Mouse (Mus musculus): ENCODE data around the gene Spata2. TPM values are rescaled to one million over a fixed set of nuclear protein-coding genes. Genes with fewer than 3 reads are reported as not detected.

Gene Spata2
- polyA plus RNA-seq, 1 experiment from 2014 or later, result 11.2 TPM

DNA sequence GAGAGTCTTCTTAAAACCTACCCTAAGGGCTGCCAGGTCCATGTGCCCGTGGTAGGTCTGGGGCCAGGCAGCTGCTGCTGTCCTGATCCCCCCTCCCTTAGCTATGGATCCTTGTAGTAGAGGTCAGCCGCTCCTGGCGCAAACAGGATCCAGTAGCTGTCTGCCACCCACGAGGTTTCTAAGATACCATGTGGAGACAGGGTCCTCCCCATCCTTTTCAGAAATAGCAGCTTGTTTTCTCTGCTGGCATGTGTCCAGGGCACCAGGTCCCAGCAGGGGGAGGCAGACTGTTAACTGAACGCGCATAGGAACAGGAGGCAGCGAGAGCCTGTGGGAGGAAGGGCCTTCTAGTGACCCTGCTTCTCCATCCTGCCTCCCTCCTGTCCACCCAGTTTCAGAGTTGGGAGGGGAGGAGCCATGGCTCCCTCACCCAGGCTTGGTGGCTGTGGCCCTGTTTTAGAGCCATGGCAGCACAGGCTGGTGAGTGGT is 16.4 kb downstream of the Spata2 start:
- 20% methylated on average over 7 of the region's 7 CpGs for WGBS
- no peak overlapping the region for H3K4me3 ChIP-seq (replicated peaks)
- peaks cover 30% of the 10 kb centered on the region for H3K36me3 ChIP-seq
- H3K27ac ChIP-seq, result peak overlapping the region; percentile 74
- peak; percentile 48 for ATAC-seq (ENCODE audit: insufficient read depth, low FRiP score, low read depth)
- H3K9ac ChIP-seq, result no peak overlapping the region
- H3K4me1 ChIP-seq, result peaks cover 16% of the 10 kb centered on the region
- H3K9me3 ChIP-seq, result no peaks in the 10 kb centered on the region
- no peaks in the 10 kb centered on the region for H3K27me3 ChIP-seq (replicated peaks)
- no peak overlapping the region for H3K4me2 ChIP-seq

DNA sequence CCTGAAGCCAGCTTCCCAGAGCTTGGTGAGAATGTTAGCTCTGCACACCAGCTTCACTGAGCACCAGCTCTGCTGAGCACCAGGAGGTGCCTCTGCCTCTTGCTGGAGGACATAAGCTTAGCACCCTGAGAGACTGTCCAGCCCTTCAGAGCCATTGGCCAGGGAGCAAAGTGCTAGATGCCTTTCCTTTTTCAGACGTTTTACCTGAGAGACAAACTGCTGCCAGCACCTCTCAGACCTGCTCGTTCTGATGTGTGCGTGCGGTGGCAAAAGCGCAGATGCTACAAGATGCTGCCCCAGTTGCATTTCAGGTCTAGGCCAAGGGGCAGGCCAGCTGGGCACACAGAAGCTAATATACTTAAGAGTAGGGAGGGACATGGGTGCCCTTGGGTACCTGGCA is 17.1 kb downstream of the Spata2 start:
- Histone ChIP-seq H3K9ac (no peak overlapping the region), H3K27ac (peak overlapping the region; percentile 74), H3K4me2 (no peak overlapping the region), H3K4me3 (replicated peaks) (no peak overlapping the region), H3K4me1 (peaks cover 16% of the 10 kb centered on the region), H3K27me3 (replicated peaks) (no peaks in the 10 kb centered on the region), H3K36me3 (peaks cover 32% of the 10 kb centered on the region), H3K9me3 (no peaks in the 10 kb centered on the region)
- WGBS, result 80% methylated on average over 5 of the region's 5 CpGs
- ATAC-seq (ENCODE audit: insufficient read depth, low FRiP score, low read depth), result no peak

DNA sequence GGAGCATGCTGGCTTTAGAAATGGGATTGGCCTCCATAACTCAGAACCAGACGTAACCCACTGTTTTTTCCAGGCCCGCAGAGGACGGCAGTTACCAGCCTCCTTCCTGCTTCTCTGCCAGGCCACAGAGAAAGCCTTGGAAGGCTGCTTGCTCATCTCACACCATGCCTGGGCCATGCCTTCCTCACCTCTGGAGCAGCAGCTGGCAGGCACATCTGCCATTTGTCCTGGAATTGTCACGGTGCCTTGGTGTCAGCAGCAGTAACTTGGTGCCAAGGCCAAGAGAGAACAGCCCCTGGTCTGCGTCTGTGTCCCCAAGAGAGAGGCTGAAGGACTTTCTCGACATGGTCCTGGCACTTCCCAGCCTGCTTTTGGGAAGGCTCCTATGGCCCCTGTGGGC is 18.5 kb downstream of the Spata2 start:
- Histone ChIP-seq H3K4me1 (peaks cover 16% of the 10 kb centered on the region), H3K9me3 (no peaks in the 10 kb centered on the region), H3K4me2 (no peak overlapping the region), H3K9ac (no peak overlapping the region), H3K27ac (no peak overlapping the region), H3K27me3 (replicated peaks) (no peaks in the 10 kb centered on the region), H3K4me3 (replicated peaks) (no peak overlapping the region), H3K36me3 (peaks cover 32% of the 10 kb centered on the region)
- no peak for ATAC-seq (ENCODE audit: insufficient read depth, low FRiP score, low read depth)
- WGBS, result 83% methylated on average over 6 of the region's 6 CpGs

DNA sequence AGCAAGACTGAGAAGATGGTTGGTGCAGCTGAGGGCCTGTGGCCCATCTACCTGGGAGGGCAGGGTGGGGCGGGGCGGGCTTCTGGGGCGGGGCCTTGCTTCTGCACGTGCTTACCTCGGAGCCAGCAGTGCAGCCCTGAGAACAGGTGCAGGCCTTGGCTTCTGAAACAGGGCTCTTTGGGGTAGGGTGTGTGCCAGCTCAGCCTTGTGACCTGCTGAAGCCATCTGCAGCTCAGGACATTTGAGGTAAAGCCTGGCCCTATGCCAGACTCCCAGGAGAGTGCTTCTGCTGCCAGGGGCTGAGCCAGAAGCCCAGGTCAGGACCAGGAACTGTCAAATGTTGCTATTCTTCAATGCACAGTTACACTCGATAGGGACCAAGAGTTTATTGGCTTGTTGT is 21.1 kb downstream of the Spata2 start:
- H3K4me3 ChIP-seq (replicated peaks), result no peak overlapping the region
- peaks cover 12% of the 10 kb centered on the region for H3K4me1 ChIP-seq
- 67% methylated on average over 6 of the region's 6 CpGs for WGBS
- no peaks in the 10 kb centered on the region for H3K9me3 ChIP-seq
- H3K27ac ChIP-seq, result no peak overlapping the region
- H3K36me3 ChIP-seq, result peaks cover 34% of the 10 kb centered on the region
- ATAC-seq (ENCODE audit: insufficient read depth, low FRiP score, low read depth), result no peak
- no peak overlapping the region for H3K9ac ChIP-seq
- H3K27me3 ChIP-seq (replicated peaks), result no peaks in the 10 kb centered on the region
- no peak overlapping the region for H3K4me2 ChIP-seq

DNA sequence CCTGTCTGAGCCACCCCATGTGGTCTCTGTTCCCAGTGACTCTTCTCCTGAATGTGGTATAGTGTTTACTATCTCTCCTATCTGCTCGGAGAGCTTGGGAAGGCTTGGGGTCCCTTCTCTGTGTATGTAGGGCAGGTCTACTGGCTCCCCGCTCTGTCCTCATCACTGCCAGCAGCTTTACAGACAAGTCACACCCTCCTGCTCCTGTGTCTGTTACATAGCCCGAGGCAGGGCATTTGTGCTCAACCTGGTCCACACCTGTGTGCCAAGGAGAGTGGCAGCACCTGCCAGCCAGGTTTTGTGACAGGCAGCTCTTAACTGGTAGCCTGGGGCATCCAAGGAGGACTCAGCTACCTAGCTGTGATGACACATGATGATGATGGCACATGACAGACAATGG is 22.1 kb downstream of the Spata2 start:
- no peak overlapping the region for H3K9ac ChIP-seq
- no peaks in the 10 kb centered on the region for H3K27me3 ChIP-seq (replicated peaks)
- H3K9me3 ChIP-seq, result no peaks in the 10 kb centered on the region
- no peak overlapping the region for H3K27ac ChIP-seq
- H3K4me1 ChIP-seq, result 0 out of 2 replicates have a peak, but pooled peaks cover 2% of the 10 kb centered on the region
- no peak overlapping the region for H3K4me2 ChIP-seq
- H3K36me3 ChIP-seq, result peaks cover 42% of the 10 kb centered on the region
- no peak for ATAC-seq (ENCODE audit: insufficient read depth, low FRiP score, low read depth)
- WGBS, result 90% methylated on average over 3 of the region's 3 CpGs
- H3K4me3 ChIP-seq (replicated peaks), result no peak overlapping the region

DNA sequence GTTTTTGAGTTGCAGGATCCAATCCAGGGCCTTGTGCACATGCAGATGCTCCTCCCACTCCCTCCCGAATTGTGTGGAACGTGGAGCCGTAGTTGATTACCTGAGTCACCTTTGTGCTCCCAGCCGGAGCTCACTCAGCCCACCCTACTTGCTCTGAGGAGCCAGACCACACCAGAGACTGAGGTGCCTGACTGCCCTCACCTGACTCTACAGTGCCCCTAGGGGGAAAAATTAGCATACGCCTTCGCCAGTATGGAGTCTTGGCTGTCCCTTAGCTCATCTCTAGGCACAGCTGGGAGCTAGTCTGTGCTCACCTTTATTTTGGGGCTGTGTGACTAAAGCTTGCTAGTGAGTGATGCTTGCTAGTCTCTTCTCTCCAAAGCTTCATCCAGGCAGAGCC is 24.2 kb downstream of the Spata2 start:
- no peak overlapping the region for H3K4me3 ChIP-seq (replicated peaks)
- H3K36me3 ChIP-seq, result peaks cover 35% of the 10 kb centered on the region; the same call in 1 of the 2 replicates
- no peak overlapping the region for H3K27ac ChIP-seq
- 81% methylated on average over 6 of the region's 6 CpGs for WGBS
- H3K4me2 ChIP-seq, result no peak overlapping the region
- no peaks in the 10 kb centered on the region for H3K9me3 ChIP-seq
- no peak overlapping the region for H3K9ac ChIP-seq
- no peaks in the 10 kb centered on the region for H3K4me1 ChIP-seq
- H3K27me3 ChIP-seq (replicated peaks), result no peaks in the 10 kb centered on the region
- ATAC-seq (ENCODE audit: insufficient read depth, low FRiP score, low read depth), result no peak

DNA sequence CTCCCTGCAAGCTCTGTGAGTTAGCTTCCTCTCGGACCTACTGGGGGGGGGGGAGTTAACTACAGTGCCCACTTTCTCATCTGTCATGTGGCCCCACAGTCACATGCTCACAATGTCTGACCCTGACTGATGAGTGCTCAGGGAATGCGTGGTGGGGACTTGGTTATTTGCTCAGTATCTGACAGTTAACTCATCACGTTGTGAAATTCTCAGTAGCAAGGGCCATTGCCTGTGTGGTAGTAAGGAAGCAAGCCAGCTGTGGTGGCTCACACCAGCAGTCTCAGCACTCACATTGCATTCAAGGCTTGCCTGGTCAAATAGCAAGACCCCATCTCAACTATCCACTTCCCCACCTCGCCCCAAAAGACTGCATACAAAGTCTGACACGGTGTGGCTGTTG is 25.5 kb downstream of the Spata2 start:
- no peak overlapping the region for H3K4me2 ChIP-seq
- H3K27ac ChIP-seq, result no peak overlapping the region
- peaks cover 27% of the 10 kb centered on the region; the same call in 1 of the 2 replicates for H3K36me3 ChIP-seq
- H3K9me3 ChIP-seq, result no peaks in the 10 kb centered on the region
- no peak for ATAC-seq (ENCODE audit: insufficient read depth, low FRiP score, low read depth)
- no peaks in the 10 kb centered on the region for H3K27me3 ChIP-seq (replicated peaks)
- H3K4me3 ChIP-seq (replicated peaks), result no peak overlapping the region
- H3K9ac ChIP-seq, result no peak overlapping the region
- 65% methylated on average over 5 of the region's 5 CpGs for WGBS
- no peaks in the 10 kb centered on the region for H3K4me1 ChIP-seq

DNA sequence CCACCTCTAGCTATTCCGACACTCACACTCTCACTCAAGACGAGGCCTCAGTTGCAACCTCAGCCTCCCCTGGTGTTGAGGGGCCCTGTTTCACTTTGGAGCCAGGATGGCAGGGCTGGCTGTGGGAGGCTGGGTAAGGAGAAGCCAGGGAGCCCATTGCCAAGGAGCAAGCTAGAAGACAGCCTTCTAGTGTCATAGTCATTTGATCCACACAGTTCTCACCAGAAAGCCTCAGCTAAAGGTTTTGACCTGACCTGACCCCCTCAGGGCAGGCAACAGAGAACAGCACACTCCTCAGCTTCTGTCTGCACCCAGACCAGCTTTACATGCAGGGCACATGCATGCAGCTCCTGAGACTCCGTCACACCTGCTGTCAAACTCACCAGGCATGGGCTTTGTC is 26.7 kb downstream of the Spata2 start:
- peaks cover 17% of the 10 kb centered on the region for H3K36me3 ChIP-seq
- no peak overlapping the region for H3K9ac ChIP-seq
- H3K27me3 ChIP-seq (replicated peaks), result no peaks in the 10 kb centered on the region
- H3K4me1 ChIP-seq, result no peaks in the 10 kb centered on the region
- WGBS, result 90% methylated on average over 3 of the region's 3 CpGs
- H3K4me3 ChIP-seq (replicated peaks), result no peak overlapping the region
- no peak for ATAC-seq (ENCODE audit: insufficient read depth, low FRiP score, low read depth)
- no peak overlapping the region for H3K4me2 ChIP-seq
- no peaks in the 10 kb centered on the region for H3K9me3 ChIP-seq
- no peak overlapping the region for H3K27ac ChIP-seq

DNA sequence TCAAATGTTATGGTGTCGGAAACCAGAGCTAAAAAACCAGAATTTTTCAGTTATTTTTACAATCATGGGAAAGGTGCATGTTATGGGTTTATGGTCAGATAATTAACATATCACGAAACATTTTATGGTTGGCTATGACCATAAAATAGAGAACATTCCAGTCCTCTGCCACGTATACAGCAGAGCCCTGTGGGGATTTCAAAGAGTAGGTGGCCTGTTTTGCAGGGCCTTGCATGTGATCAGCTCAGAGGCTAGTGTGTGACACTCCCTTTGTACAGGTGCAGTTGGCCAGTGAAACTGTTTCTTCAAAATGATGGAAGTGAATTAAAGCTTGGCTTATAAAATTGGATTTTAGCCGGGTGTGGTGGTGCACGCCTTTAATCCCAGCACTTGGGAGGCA is 28.9 kb downstream of the Spata2 start:
- no peaks in the 10 kb centered on the region for H3K9me3 ChIP-seq
- H3K4me3 ChIP-seq (replicated peaks), result no peak overlapping the region
- H3K36me3 ChIP-seq, result peaks cover 17% of the 10 kb centered on the region
- no peak for ATAC-seq (ENCODE audit: insufficient read depth, low FRiP score, low read depth)
- H3K27me3 ChIP-seq (replicated peaks), result no peaks in the 10 kb centered on the region
- 91% methylated on average over 5 of the region's 5 CpGs for whole genome bisulfite sequencing
- no peak overlapping the region for H3K27ac ChIP-seq
- H3K4me1 ChIP-seq, result no peaks in the 10 kb centered on the region
- no peak overlapping the region for H3K9ac ChIP-seq
- no peak overlapping the region for H3K4me2 ChIP-seq

DNA sequence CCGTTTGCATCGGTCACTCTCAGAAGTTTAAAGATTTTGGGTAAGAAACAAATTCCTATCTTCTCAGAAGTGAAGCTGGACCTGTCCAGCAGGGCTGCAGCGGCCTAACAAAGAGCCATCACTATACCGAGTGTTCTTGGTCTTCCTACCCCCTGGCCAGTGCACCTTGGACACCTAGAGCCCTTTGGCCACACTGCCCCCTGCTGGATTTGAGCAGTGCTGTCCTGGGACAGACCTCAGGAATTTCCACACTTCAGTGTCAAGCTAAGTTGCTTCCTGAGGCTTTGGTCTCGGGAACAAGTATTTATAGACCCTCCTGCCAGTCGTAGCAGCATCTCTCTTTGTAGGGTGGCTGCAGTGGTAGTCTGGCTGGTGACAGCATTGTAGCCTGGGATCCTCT is 29.7 kb downstream of the Spata2 start:
- Histone ChIP-seq H3K4me2 (no peak overlapping the region), H3K9me3 (no peaks in the 10 kb centered on the region), H3K4me3 (replicated peaks) (no peak overlapping the region), H3K36me3 (peaks cover 24% of the 10 kb centered on the region), H3K27me3 (replicated peaks) (no peaks in the 10 kb centered on the region), H3K27ac (no peak overlapping the region), H3K4me1 (no peaks in the 10 kb centered on the region), H3K9ac (no peak overlapping the region)
- no peak for ATAC-seq (ENCODE audit: insufficient read depth, low FRiP score, low read depth)
- WGBS, result 55% methylated on average over 6 of the region's 6 CpGs

DNA sequence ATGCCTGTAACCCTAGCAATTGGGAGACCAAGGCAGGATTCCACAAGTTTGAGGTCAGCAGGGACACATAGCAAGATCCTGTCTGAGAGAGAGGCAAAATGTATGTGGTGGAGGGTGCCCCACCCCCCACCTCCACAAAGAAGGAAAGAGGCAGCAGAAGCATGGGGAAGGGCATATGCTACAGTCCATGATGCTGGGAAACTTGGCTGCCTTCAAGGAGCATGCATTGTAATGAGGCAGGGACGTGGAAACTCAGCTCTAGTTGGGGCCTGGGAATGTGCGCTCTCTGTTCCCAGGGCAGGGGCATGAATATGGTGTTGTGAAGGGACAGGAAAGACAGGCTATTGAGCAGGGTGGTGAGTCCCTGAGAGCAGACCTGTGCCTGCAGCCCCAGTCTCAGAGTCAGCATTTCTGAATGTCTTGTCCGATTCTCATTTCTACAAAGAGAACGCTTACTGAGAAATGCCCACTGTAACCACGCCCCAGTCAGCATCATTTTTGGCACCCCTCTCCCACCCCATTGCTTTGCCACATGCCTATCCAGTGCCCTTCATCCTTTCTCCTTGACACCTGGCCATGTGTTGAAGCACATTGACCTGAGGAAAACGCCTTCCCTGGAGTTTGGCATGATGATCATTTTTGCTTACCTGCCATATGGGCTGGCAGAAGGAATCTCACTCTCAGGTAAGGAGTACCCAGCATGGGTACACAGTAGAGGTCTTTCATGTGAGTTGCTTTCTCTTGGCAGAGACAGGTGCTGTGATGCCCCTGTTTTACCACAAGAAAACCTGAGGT is 33.4 kb downstream of the Spata2 start:
- WGBS, result 96% methylated on average over 6 of the region's 6 CpGs
- no peak overlapping the region for H3K4me3 ChIP-seq (replicated peaks)
- H3K9me3 ChIP-seq, result no peaks in the 10 kb centered on the region
- no peak overlapping the region for H3K9ac ChIP-seq
- no peak for ATAC-seq (ENCODE audit: insufficient read depth, low FRiP score, low read depth)
- H3K27me3 ChIP-seq (replicated peaks), result no peaks in the 10 kb centered on the region
- no peaks in the 10 kb centered on the region for H3K4me1 ChIP-seq
- H3K36me3 ChIP-seq, result peaks cover 17% of the 10 kb centered on the region
- H3K4me2 ChIP-seq, result no peak overlapping the region
- H3K27ac ChIP-seq, result no peak overlapping the region

DNA sequence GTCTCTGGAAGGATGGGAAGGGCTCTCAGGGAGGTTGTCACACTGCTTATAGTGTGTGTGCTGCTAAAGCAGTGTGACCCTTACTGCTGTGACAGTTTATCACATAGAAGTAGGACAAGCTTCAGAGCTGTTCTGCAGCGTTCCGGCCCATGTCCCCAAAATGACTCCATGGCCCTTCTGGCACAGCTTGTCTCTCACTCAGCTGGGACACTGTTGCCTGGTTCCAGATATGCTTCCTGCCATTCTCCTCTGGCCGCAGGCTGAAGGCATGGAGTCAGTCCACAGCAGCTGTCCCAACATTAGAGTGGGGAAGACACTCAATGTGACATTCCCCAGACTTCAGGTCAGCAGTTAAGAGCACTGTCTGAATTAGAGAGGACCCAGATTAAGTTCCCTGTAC is 34.1 kb downstream of the Spata2 start:
- no peak for ATAC-seq (ENCODE audit: insufficient read depth, low FRiP score, low read depth)
- peaks cover 24% of the 10 kb centered on the region for H3K36me3 ChIP-seq
- 85% methylated on average over 3 of the region's 3 CpGs for WGBS

More for the DNA sequence above, 34.1 kb downstream of the Spata2 start:
- no peak overlapping the region for H3K4me2 ChIP-seq
- H3K9ac ChIP-seq, result no peak overlapping the region
- no peaks in the 10 kb centered on the region for H3K4me1 ChIP-seq
- no peaks in the 10 kb centered on the region for H3K9me3 ChIP-seq
- H3K27ac ChIP-seq, result no peak overlapping the region
- H3K4me3 ChIP-seq (replicated peaks), result no peak overlapping the region
- H3K27me3 ChIP-seq (replicated peaks), result no peaks in the 10 kb centered on the region
